ENCODE assay signal across 8 mouse cellular contexts in the genomic region with DNA sequence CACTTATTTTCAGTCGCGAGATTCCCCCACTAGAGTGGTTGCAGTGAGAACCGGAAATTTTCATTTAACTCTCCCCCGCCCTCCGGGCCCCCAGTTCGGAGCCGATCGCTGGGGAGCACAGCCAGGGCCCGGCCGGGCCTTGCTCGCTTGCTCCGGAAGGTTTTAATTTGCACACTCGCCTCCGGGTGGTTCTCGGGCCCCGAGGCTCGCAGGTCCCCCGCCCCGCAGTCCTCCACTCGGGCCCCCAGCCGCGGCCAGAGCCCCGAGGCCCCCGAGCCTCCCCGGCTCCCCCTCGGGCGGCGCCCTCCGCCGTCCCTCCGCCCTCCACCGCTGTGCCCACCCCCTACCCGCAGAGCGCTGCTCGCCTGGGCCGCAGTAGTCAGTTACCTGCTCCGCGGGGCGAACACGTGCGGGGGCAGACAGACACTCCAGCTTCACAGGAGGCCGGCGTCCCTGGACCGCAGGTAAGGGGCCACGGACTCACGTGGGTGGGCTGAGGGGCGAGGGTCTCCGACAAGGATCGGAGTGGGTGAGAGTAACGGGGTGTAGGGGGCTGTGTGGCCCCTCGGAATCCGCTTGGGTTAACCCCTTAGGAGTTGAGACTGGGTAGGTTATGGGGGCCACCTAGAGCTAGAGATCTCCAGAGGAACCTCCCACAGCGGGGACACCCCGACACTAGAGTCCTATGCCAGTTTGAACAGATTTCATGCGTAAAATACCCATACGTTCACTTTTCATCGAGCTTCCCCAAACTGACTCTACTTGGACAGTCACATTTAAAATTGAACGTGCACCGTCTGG. TPM values are rescaled to one million over a fixed set of nuclear protein-coding genes. Genes with fewer than 3 reads are reported as not detected.
DNase-seq lines count a peak whose midpoint lies in the region; ATAC-seq lines count a peak whose summit lies in the region.

A gene (plus strand): TSS at position 375 of the 801 bp plus-strand sequence.

- DNase-seq in layer of hippocampus, adult 11-12 months (ENCODE audit: low spot score): peak; percentile 19
- DNase-seq in layer of hippocampus, adult 9-10 months (ENCODE audit: low spot score): no peak
- DNase-seq in embryonic facial prominence, embryonic 10.5 days (ENCODE audit: low spot score): peak; percentile 76
- peak; percentile 52 to 71 for DNase-seq in heart, adult 18-20 months
- peak; percentile 28 for DNase-seq in kidney, adult 11 months
- peak; percentile 68 for DNase-seq in liver
- peak; percentile 49 for DNase-seq in splenic B cell, adult 2 months (ENCODE audit: low read depth, low spot score)

- 1% methylated on average over 59 of the region's 59 CpGs for WGBS in embryonic facial prominence, embryonic 10.5 days
- 0% methylated on average over 46 of the region's 59 CpGs for WGBS in midbrain, embryonic 16.5 days

- peak within 1 kb of the TSS; percentile 76 for H3K4me3 ChIP-seq in embryonic facial prominence, embryonic 10.5 days
- H3K4me3 ChIP-seq in midbrain, embryonic 16.5 days (ENCODE audit: low read depth, low read length): peak within 1 kb of the TSS; percentile 56

- H3K4me2 ChIP-seq in midbrain, embryonic 16.5 days (ENCODE audit: low read length): peak within 1 kb of the TSS; percentile 95

- H3K27ac ChIP-seq in embryonic facial prominence, embryonic 10.5 days (replicated peaks): peak within 1 kb of the TSS; percentile 89
- H3K27ac ChIP-seq in midbrain, embryonic 16.5 days (ENCODE audit: low read length): peak within 1 kb of the TSS; percentile 10; the same call in 1 of the 2 replicates

- H3K27me3 ChIP-seq in embryonic facial prominence, embryonic 10.5 days (replicated peaks; ENCODE audit: low read depth, poor library complexity, severe bottlenecking): peaks cover 13% of the 10 kb centered on the region
- H3K27me3 ChIP-seq in midbrain, embryonic 16.5 days (ENCODE audit: control insufficient read depth, insufficient read depth, low read depth, low read length): peaks cover 5% of the 10 kb centered on the region
- H3K27me3 ChIP-seq in splenic B cell, adult 2 months (ENCODE audit: control insufficient read depth, insufficient read depth, low read length, poor library complexity, severe bottlenecking): no peaks in the 10 kb centered on the region

- peaks cover 22% of the 10 kb centered on the region for H3K4me1 ChIP-seq in embryonic facial prominence, embryonic 10.5 days
- peaks cover 25% of the 10 kb centered on the region for H3K4me1 ChIP-seq in midbrain, embryonic 16.5 days (ENCODE audit: control insufficient read depth, insufficient read depth, low read length)

- H3K9me3 ChIP-seq in embryonic facial prominence, embryonic 10.5 days: no peaks in the 10 kb centered on the region
- H3K9me3 ChIP-seq in midbrain, embryonic 16.5 days (replicated peaks; ENCODE audit: control insufficient read depth, low read length, poor library complexity, severe bottlenecking): no peaks in the 10 kb centered on the region

- ATAC-seq in midbrain, embryonic 16.5 days: peak; percentile 33

- H3K36me3 ChIP-seq in embryonic facial prominence, embryonic 10.5 days (replicated peaks): no peaks in the 10 kb centered on the region
- no peaks in the 10 kb centered on the region for H3K36me3 ChIP-seq in midbrain, embryonic 16.5 days (ENCODE audit: control insufficient read depth, insufficient read depth, low read length)
- no peaks in the 10 kb centered on the region for H3K36me3 ChIP-seq in splenic B cell, adult 2 months (ENCODE audit: control insufficient read depth, insufficient read depth, low read length, poor library complexity, severe bottlenecking)

- peak within 1 kb of the TSS; percentile 55 for H3K9ac ChIP-seq in midbrain, embryonic 16.5 days (ENCODE audit: low read depth, low read length)

RNA-seq across cellular contexts. Expression of the gene that starts here (rescaled TPM):
- 25.7 and 25.9 TPM in 2 replicates for polyA plus RNA-seq in embryonic facial prominence, embryonic 10.5 days (2016; fragmentation: Nextera tagmentation; extraction: Ambion mirVana)
- total RNA-seq in heart, adult 18-20 months (2021): 1 to 10 TPM; 7.3 to 8.5 TPM
- polyA plus RNA-seq in midbrain, embryonic 16.5 days (2015; fragmentation: Nextera tagmentation; extraction: Ambion mirVana): 6.3 and 8.1 TPM in 2 replicates
